Mouse (Mus musculus) retina, postnatal 1 day (tissue): Measurements from ENCODE around the gene Smu1.
"Not testable (repeated sequence)": the region's sequence is repeated elsewhere in the genome, so short reads cannot be mapped to it uniquely, and the experiment has no call there.

ENCODE experiments used
- DNase-seq: peaks from one replicate; pipeline ENCODE4 v3.0.0-alpha.2; 2012

Gene Smu1

DNA sequence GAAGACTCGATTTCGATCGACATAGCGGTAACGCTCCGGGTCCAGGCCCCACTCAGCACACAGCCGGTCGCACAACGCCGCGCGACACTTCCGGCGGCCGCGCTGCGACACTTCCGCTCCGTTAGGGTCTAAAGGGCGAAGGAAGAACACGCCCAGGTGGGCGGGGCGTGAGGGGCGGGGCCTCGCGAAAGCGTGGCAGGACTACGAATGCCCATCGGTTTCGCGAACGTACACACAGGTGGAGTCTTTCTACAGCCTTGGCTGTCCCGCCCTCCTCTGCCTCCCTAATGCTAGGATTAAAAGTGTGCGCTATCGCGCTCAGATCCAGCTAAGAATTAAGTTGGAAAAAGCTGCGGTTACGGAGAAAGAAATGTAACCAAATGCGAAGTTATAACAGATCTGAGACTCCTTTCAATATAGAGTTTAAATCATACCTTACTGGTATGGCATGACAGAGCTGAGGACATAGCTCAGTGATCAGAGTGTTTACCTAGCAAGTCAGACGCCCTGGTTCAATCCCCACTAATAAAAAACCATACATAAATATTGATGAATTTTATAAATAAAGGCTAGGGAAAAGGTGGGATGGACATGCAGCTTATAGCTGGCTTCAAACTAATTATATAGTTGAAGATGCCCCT is at the start of gene Smu1:
Gene Smu1, minus strand, starts transcription at position 144 of the 641 bp plus-strand sequence.
- peak; percentile 98 for DNase-seq

DNA sequence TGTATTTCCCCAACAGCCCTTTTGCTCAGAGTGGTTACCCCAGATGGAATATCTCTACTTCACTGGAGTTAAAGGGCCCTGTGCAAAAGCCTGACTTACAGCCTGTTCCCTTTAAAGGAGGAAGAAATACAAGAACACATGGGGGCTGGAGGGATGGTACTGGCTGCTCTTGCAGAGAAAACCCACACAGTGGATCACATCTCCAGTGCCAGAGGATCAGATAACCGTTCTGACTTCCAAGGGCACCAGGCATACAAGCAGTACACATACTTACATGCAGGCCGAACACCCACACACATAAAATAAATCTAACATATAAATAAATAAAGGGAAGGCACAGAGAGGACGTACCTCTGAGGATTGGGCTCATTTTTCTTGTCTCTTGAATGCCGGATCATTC is 49.7 kb upstream of the Smu1 start:
- no peak for DNase-seq

DNA sequence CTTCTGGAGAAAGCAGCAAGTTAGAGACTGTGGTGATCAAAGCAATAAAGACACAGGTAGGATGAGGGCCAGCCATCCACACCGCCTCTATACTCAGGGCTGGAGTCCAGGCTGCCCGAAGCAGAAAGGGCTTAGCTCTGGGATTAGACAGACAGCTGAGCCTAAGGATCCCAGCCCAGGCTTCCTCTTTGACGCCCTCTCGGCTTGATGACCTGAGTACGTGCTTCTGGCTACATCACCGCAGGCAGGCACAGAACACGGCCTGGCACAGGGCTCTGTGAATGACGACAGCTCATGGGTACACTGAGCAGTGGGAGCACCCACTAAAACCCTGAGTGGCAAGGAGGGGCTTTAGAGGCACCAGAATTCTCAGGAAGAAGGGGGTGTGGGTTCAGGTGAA is 47.7 kb upstream of the Smu1 start:
- peak; percentile 11 for DNase-seq

GRCm38 (mm10) chr4:40802787-40803186 is 45.1 kb upstream of the Smu1 start:
- DNase-seq = no peak

GRCm38 (mm10) chr4:40801908-40802307 is 44.2 kb upstream of the Smu1 start:
- no peak for DNase-seq

DNA sequence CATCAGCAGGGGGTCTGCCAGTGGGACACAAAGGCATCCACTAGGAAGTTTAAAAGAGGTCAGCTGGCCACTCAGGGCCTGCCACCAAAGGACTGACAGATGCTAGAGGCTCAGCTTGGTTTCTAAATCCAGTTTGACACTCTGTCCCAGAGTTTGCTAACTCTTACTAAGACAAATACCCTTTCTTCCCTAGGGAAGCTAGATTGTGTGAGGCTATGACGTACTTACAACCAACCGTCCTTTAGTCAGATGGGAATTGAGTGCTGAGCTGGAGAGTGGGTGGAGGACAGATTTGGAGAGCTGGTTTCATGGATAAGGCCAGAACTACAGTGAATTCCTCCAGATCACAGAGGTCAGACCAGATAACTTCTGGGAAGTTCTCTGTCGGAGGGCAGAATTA is 43.1 kb upstream of the Smu1 start:
- DNase-seq = peak; percentile 48

GRCm38 (mm10) chr4:40798833-40799555 is 41.3 kb upstream of the Smu1 start:
- not testable (repeated sequence) for DNase-seq

- DNase-seq = no peak
Observed at GRCm38 (mm10) chr4:40795761-40796160, 38.0 kb upstream of the Smu1 start.

- DNase-seq = no peak
Observed at GRCm38 (mm10) chr4:40794320-40794719, 36.6 kb upstream of the Smu1 start.

GRCm38 (mm10) chr4:40791176-40791575 is 33.5 kb upstream of the Smu1 start:
- DNase-seq = no peak

DNA sequence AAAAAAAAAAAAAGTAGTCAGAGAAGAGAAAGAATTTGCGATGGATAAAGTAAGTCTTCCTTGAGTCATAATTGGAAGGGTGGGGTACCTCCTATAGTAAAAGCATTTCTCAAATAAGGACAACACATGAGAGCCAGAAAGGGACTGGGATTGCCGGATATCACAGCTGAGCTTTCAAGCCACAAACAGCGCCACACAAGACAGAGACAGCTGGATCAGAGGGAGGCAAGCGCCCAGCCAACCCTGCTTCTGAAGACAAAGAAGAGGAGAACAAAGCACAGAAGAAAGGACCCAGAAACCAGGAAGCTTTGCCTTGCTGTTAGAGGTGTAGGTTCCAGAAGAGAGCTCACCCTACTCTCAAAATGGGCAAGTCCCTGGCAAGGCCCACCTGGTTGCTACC is 28.9 kb upstream of the Smu1 start:
- no peak for DNase-seq

DNA sequence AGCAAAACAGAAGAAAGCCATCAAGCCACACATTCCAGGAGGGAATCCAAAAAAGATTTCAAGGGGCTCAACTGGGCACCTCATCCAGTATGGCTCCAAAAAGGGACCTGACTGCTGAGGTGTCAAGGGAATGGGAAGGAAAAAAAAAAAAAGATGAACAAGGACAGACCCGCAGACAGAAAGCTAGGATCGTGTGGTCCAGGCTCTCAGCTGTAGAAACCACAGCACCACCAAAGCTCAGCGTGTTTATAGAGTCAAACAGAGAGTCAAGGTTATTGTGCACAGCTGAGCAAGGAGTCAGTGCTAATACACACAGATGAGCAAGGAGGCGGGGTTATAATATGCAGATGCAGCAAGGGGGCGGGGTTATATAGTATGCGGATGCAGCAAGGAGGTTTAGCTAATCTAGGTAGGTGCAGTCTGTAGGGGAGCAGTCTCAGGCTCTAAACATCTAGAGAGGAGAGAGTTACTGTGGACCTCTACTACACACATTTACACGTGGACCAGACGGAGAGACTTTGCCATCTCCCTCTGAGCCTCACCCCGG is 28.0 kb upstream of the Smu1 start:
- DNase-seq = no peak

DNA sequence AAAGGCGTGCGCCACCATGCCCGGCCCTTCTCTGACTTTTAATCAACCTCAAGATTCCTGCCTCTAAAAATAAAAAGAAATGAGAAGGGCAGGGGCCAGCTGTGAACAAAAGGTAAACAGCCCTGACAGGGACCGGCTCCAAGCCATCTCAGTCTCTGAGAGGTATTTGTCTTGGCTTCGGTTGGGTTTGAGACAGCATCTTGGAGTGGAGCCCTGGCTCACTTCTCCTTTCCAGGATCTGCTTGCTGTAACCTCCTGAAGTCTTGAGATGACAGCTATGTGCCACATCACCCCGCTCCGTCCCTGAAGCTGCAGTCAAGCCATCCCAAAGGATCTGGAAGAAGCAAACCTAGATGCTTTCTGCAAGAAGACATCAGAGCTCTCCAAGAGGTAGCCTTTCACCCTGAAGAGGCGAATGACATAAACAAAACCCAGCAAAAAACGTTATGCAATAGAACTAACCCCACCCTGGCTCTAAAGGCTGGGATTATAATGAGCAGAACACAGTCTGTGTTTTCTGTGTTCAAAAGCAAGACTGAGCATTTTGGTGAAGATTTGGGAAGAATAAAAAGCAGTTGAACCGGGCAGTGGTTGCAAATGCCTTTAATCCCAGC is 26.9 kb upstream of the Smu1 start:
- no peak for DNase-seq

DNA sequence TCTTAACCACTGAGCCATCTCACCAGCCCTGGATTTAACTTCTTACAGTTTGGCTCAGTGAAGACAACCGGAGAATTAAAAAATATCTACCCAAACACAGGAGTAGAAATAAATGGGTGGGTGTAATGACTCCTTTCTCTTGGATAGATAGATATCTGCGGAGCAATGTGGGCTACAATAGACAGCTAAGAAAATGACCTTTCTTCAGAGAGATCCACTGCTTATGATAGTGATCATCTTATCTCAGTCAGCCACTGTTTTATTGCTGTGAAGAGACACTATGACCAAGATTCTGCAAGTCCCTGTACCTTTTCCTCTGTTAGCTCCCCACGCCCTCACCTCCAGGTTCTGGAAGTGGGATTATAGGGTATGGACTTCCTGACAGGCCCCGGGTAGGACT is 25.3 kb upstream of the Smu1 start:
- DNase-seq = no peak

- DNase-seq = no peak
Observed at GRCm38 (mm10) chr4:40781797-40782495, 24.2 kb upstream of the Smu1 start.

GRCm38 (mm10) chr4:40781143-40781542 is 23.4 kb upstream of the Smu1 start:
- DNase-seq = no peak

DNA sequence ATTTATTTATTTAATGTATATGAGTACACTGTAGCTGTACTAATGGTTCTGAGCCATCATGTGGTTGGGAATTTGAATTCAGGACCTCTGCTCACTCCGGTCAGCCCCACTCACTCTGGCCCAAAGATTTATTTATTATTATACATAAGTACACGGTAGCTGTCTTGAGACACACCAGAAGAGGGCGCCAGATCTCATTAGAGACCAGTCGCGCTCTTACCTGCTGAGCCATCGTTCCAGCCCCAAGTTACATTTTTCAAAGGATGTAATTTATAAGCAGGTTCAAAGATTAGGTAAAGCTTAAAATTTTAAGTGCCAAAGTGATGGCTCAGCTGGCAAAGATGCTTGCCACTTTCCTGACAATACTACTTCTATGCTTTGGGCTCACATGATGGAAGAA is 20.9 kb upstream of the Smu1 start:
- no peak for DNase-seq

DNA sequence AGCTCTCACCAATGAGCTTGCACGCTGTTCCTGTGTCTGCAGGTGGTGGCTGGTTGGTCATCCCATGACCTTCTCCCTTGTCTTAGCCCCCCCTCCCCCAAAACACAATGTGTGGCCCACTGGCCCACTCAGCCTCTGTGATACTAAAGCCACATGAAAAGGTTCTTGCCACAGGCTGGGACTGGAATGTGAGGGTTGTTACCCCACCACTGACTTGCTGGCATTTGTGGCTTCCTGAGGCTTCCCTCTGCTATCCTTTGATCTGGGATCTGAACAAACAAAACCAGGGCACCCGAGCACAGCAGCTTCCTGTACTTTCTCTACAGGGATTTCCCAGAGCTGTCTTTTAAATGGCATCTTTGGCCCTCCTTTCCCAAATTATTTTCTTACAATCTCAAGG is 19.4 kb upstream of the Smu1 start:
- no peak for DNase-seq

DNA sequence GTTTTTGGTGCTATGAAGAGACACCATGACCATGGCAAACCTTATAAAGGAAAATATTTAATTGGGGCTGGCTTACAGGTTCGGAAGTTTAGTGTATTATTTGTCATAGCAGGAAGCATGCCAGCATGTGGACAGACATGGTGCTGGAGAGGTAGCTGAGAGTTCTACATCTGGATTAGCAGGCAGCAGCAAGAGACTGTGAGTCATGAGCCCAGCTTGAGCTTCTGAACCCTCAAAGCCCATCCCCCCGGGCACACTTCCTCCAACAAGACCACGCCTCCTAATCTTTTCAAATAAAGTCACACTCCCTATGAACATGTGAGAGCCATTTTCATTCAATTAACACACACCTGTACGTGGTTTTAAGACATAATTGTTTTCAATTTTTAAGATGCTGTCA is 18.7 kb upstream of the Smu1 start:
- no peak for DNase-seq

GRCm38 (mm10) chr4:40774279-40775259 is 16.8 kb upstream of the Smu1 start:
- DNase-seq = peak; percentile 85

GRCm38 (mm10) chr4:40759876-40760275 is 2.2 kb upstream of the Smu1 start:
- DNase-seq = no peak

DNA sequence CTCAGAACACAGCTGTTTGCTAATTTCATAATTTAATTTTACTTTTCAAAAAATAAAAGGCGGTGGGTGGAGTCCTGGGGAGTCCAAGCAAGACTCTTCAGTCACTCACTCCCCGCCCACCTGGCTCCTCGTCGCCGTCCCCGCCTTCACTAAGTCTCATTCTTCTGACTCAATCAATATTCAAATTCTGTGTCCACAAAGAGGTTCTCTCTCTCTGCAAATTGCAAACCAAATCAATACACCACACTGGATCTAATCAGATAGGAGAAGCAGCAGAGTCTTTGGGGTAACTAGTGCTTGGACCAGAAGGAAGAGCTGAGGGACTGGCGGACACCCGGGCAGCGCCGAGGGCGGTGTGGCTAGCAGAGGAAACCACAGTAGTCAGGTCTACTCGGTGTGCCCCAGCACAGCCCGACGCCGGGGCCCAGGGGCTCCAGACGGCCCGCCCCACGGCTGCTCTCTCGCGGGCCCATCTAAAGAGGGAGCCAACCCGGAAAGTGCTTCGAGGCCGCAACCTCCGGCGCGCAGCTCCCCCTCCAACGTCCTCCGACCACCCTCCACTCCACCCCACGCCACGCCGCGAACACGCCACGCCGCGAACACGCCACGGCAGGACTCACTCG is 455 bp downstream of the Smu1 start:
- DNase-seq = no peak
